Mouse (Mus musculus) E14TG2a.4 (cell line): ENCODE results near the gene Angptl1.
A peak's percentile ranks its signal among the peaks of the same experiment; 100 is the strongest.

Experiments used
- H3K27me3 ChIP-seq: 2 replicates; pipeline ENCODE4 v1.6.1; 2014; ENCODE audit warnings: low read length, control low read depth; ENCODE audit not compliant: insufficient read depth
- H3K36me3 ChIP-seq: 2 replicates; pipeline ENCODE4 v1.6.1; 2014; ENCODE audit warnings: low read length, control low read depth; ENCODE audit not compliant: insufficient read depth
- H3K4me1 ChIP-seq: replicated peaks from 2 replicates; pipeline ENCODE4 v1.6.1; 2014; ENCODE audit warnings: low read depth, low read length, control low read depth
- H3K4me3 ChIP-seq: replicated peaks from 2 replicates; pipeline ENCODE4 v1.5.1; 2014; ENCODE audit warnings: mild to moderate bottlenecking, low read length
- H3K9me3 ChIP-seq: 2 replicates; pipeline ENCODE4 v1.6.1; 2014; ENCODE audit warnings: low read length, control low read depth
- CTCF ChIP-seq: conservative IDR thresholded peaks from 2 replicates; pipeline ENCODE4 v1.5.1; 2014; ENCODE audit warnings: low read length
- NANOG ChIP-seq: IDR thresholded peaks from 2 replicates; pipeline ENCODE4 v1.6.1; 2014; ENCODE audit warnings: borderline replicate concordance, low read length, mixed read lengths
- POU5F1 ChIP-seq: IDR thresholded peaks from 2 replicates; pipeline ENCODE4 v1.6.1; 2014; ENCODE audit warnings: low read length, borderline replicate concordance

Angptl1 gene

DNA sequence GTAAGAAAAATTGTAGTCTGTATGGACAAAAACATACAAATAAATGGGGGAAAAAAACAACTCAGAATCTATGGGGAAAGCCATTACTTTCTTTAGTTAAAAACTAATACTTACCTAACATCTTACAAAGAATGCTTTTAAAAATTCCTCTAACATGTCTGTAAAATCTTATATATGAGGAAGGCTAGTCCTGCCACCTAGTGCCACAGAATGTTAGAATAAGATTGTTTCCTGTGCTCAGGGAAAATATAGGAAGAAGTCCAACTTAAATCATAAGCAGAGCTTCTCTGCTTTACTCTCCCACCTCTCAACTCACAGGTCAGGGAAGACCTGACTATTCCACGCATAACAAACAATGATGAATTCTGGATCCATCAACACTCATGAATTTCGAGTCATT, 47.5 kb downstream of the Angptl1 start:
- Histone ChIP-seq H3K27me3 (no peaks in the 10 kb centered on the region), H3K9me3 (peaks cover 14% of the 10 kb centered on the region), H3K36me3 (peaks cover 58% of the 10 kb centered on the region), H3K4me1 (no peaks in the 10 kb centered on the region), H3K4me3 (no peak overlapping the region)
- TF ChIP-seq CTCF (no peak), NANOG (no peak), POU5F1 (no peak)

DNA sequence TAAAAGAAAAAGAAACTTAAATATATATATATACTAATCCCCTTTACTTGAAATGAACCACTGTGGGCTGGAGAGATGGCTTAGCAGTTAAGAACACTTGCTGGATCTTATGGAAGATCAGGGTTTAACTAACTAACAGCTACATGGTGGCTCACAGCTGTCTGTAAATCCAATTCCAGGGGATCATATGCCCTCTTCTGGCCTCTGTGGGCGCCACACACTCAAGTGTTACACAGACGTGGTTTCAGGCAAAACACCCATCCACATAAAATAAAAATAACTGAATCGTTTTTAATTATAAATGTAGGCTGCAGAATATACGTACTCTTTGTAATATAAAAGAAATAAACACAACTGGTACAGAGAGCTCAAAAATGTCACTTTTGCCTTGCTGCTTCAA, 50.5 kb downstream of the Angptl1 start:
- no peak for TF ChIP-seq NANOG
- H3K4me1 ChIP-seq, result no peaks in the 10 kb centered on the region

DNA sequence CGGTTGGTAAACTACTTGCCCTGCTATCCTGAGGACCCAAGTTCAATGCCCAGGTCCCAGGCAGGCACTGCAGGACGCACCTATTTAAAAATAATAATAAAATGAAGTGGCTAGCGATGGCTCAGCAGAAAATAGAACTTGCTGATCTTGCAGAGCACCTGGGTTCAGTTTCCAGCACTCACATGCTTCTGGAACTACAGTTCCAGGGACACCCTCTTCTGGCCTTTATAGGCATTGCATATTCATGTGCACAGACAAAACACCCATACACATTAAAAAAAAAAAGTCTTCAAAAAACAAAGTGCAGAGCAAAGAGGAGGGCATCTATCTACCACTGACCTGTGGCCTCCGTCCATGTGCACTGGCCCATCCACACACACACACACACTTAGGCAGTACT, 53.2 kb downstream of the Angptl1 start:
- Histone ChIP-seq H3K9me3 (no peaks in the 10 kb centered on the region), H3K4me3 (no peak overlapping the region), H3K27me3 (no peaks in the 10 kb centered on the region), H3K36me3 (peaks cover 16% of the 10 kb centered on the region), H3K4me1 (no peaks in the 10 kb centered on the region)
- TF ChIP-seq CTCF, result 0 out of 2 replicates have a peak, but pooled peaks have one; percentile 23
- no peak for TF ChIP-seq NANOG
- TF ChIP-seq POU5F1, result no peak

More for the DNA sequence above, 50.5 kb downstream of the Angptl1 start:
- peaks cover 35% of the 10 kb centered on the region for H3K36me3 ChIP-seq
- no peak overlapping the region for H3K4me3 ChIP-seq
- no peaks in the 10 kb centered on the region for H3K9me3 ChIP-seq
- no peaks in the 10 kb centered on the region for H3K27me3 ChIP-seq

DNA sequence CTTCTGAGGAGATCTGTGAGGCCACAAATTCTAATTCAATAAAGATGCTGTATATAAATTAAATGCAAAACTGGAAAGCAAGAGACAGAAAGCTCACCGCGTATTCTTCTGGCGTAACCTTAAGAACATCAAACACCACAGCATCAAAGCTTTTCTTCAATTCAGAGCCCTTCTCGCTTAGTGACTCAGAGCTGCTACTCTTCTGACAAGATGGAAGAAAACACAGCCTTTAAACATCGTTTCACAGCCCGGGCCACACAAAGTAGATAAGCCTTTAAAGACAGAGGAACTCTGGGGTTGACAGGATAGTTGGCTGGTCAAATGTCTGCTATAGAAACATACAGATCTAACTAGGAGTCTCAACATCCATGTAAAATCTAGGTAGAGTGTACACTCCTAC, 63.3 kb downstream of the Angptl1 start:
- Histone ChIP-seq H3K36me3 (peaks cover 45% of the 10 kb centered on the region), H3K4me1 (no peaks in the 10 kb centered on the region), H3K9me3 (no peaks in the 10 kb centered on the region), H3K27me3 (no peaks in the 10 kb centered on the region), H3K4me3 (no peak overlapping the region)
- TF ChIP-seq CTCF (no peak), POU5F1 (no peak), NANOG (no peak)

DNA sequence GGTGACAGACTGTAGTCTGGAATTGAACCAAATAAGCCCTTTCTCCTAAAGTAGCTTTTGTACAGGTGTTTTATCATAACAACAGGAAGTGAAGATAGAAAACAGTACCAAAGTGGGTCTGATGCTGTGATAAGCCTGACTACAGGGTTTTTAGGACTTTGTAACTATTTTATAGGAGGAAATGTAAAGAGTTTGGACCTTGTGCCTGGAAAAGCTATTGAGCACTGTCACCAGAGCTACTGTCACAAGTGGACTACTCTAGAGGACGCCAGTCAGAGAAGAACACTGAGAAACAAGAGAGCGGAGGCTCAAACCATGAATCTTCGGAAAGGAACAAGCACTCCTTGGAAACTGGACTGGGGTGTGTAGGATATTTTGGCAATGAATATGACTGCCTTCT, 65.5 kb downstream of the Angptl1 start:
- no peaks in the 10 kb centered on the region for H3K9me3 ChIP-seq

DNA sequence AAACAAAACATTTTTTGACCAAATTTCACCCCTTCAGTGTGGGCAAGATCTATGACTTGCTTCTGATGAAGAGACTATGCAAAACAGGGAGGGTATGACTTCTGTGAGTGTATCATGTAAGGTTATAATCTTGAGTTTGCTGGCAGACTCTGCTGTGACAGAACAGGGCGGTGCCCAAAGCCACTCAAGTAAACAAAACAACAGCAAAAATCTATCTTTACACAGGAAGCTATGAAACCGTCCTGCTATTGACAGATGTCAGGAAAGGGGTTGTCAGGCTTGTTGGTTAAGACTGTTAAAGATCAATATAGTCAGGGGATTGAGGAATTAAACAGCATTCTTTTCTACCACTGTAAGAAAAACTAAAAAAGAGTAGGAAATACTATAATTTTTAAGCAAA, 67.3 kb downstream of the Angptl1 start:
- Histone ChIP-seq H3K9me3 (no peaks in the 10 kb centered on the region), H3K4me3 (no peak overlapping the region), H3K4me1 (0 out of 2 replicates have a peak, but pooled peaks cover 2% of the 10 kb centered on the region), H3K36me3 (peaks cover 29% of the 10 kb centered on the region), H3K27me3 (no peaks in the 10 kb centered on the region)
- TF ChIP-seq POU5F1, result no peak
- TF ChIP-seq CTCF, result no peak
- TF ChIP-seq NANOG, result no peak

More for the DNA sequence above, 65.5 kb downstream of the Angptl1 start:
- H3K4me1 ChIP-seq, result no peaks in the 10 kb centered on the region
- no peak overlapping the region for H3K4me3 ChIP-seq
- H3K36me3 ChIP-seq, result peaks cover 40% of the 10 kb centered on the region
- H3K27me3 ChIP-seq, result no peaks in the 10 kb centered on the region
- TF ChIP-seq NANOG, result no peak
- no peak for TF ChIP-seq POU5F1
- no peak for TF ChIP-seq CTCF

DNA sequence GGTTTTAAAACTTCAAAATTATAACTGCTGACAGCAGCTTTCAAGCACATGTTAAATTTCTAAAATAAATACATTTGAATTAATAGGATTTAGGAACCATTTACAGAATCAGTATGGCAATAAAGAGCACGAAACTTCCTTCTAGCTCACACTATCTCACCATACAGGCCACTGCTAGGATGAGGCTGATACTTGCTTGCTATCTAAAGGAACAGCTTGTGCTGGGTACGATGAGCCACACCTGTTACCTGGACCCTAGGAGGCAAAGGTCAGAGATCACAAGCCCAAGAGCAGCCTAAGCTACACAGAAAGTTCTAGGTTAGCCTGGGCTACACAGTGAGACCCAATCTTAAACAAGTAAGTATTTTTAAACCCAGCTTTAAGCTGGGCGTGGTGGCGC, 70.9 kb downstream of the Angptl1 start:
- Histone ChIP-seq H3K4me1 (0 out of 2 replicates have a peak, but pooled peaks cover 2% of the 10 kb centered on the region), H3K36me3 (peaks cover 20% of the 10 kb centered on the region), H3K4me3 (no peak overlapping the region), H3K27me3 (no peaks in the 10 kb centered on the region), H3K9me3 (no peaks in the 10 kb centered on the region)
- no peak for TF ChIP-seq NANOG
- TF ChIP-seq POU5F1, result no peak
- no peak for TF ChIP-seq CTCF

DNA sequence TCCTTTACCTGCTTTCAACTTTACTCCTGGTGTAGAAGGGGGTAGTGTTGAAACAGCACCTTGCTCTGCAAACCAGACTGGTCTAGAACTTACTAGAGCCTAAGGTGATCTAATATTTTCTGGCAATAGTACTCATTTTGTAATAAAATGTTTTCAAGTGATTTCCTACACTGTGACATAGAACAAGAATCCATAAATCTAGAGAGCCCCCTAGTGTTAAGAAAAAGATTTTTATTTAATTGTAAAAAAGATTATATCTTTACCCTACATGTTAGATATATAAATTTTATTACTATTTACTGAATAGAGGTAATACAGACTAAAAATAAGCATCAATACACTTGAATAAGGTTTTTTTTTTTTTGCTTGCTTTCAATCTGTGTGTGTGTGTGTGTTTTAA, 71.5 kb downstream of the Angptl1 start:
- H3K9me3 ChIP-seq, result no peaks in the 10 kb centered on the region
- no peak overlapping the region for H3K4me3 ChIP-seq
- peaks cover 20% of the 10 kb centered on the region for H3K36me3 ChIP-seq
- TF ChIP-seq POU5F1 (no peak), NANOG (no peak), CTCF (no peak)
- 0 out of 2 replicates have a peak, but pooled peaks cover 2% of the 10 kb centered on the region for H3K4me1 ChIP-seq
- H3K27me3 ChIP-seq, result no peaks in the 10 kb centered on the region
